Mouse (Mus musculus): ENCODE measurements around the gene Lhx1. TPM values are rescaled to one million over a fixed set of nuclear protein-coding genes. Genes with fewer than 3 reads are reported as not detected.

The Lhx1 gene
- polyA plus RNA-seq, 1 experiment from 2014 or later, result 0.21 TPM

DNA sequence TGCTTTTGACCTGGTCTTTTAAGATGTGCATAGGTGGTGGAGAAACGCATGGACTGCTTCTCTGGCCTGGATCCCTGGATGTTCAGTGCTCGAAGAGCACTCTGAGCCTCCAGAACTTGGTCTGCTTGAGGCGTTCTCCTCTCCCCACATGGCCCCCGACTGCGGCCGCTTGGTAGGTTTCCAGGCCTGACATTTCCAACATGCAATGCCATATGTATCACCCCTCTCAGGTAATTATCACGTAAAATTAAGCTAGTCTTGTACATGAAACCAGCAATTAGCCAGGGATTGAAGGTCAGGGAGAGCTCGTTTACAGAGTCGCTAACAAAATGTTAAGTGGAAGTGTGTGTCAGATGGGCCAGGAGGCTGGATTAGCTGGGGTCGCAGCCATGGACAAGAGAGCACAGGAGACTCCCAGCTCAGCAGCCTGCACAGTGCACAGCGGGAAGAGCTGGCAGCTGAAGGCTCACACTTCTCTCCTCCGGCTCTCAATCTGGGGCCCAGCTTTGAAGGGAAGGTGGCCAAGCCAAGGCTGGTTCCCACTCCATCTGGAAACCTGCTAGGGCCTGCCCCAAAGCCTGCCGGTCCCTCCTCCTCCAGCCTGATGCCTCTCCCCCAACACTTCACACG is 28.6 kb upstream of the Lhx1 start:
- TF ChIP-seq CTCF (IDR thresholded peaks at IDR 0.05; ENCODE audit: low read depth) (no peak), EP300 (IDR thresholded peaks at IDR 0.05; ENCODE audit: low read depth) (no peak)
- Histone ChIP-seq H3K9ac (replicated peaks) (no peak overlapping the region), H3K27me3 (ENCODE audit: insufficient read depth, low read length) (no peaks in the 10 kb centered on the region; the same call in 1 of the 2 replicates), H3K27ac (ENCODE audit: low read depth) (no peak overlapping the region), H3K4me3 (ENCODE audit: low read depth, low read length) (no peak overlapping the region), H3K4me1 (ENCODE audit: insufficient read depth) (no peaks in the 10 kb centered on the region), H3K36me3 (replicated peaks; ENCODE audit: insufficient read depth, low read length) (no peaks in the 10 kb centered on the region), H3K4me2 (ENCODE audit: low read depth, low read length) (no peak overlapping the region), H3K9me3 (ENCODE audit: low read length) (no peaks in the 10 kb centered on the region)
- ATAC-seq (no peak), DNase-seq (no peak)
- 81% methylated on average over 14 of the region's 14 CpGs for WGBS (ENCODE audit: insufficient replicate concordance)

DNA sequence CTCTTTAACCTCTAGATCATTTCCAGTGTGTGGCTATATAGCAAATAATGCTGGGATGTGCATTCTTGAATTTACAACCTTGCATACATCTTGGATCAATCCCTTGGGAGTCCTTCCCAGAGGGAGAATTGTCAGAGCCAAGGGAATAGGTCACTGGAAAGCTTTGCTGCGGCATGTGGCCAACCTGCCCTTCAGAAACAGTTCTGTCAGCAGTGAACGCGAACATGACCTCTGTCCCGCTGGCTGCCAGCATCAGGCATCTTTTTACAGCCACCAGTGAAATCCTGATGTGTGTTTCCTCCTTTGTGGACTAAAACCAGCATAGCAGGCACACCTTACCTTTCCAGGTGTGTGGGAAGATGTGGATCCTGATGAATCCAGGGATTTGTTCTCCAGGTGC is 26.0 kb upstream of the Lhx1 start:
- WGBS (ENCODE audit: insufficient replicate concordance), result 70% methylated on average over 4 of the region's 4 CpGs
- no peak for DNase-seq
- ATAC-seq, result no peak

DNA sequence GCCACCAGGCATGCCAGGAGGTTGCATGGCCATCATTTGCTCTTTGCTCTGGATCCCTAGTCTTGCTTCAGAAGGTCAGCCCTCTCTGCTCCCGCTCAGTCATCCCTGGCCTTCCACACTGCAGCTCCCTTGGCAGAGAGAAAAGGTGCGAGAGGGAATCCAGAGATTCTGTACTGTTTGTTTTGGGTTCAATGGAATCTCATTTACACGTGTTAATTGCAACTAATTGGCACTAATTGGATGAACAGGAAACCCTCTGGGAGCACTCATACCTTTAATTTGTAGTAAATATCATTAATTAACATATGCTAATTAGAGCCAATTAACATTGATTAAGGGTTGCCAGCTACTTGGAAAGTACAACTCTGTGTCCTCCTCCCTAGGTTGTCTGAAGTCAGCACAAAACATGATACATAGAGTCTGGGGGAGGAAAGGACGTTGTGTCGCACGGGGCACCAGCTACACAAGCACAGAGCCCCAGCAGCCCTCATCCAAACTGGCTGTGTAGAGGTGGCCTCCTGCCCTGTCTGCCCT is 24.0 kb upstream of the Lhx1 start:
- Histone ChIP-seq H3K9ac (replicated peaks) (no peak overlapping the region), H3K4me1 (ENCODE audit: insufficient read depth) (no peaks in the 10 kb centered on the region), H3K4me3 (ENCODE audit: low read depth, low read length) (no peak overlapping the region), H3K27ac (ENCODE audit: low read depth) (no peak overlapping the region), H3K9me3 (ENCODE audit: low read length) (no peaks in the 10 kb centered on the region), H3K4me2 (ENCODE audit: low read depth, low read length) (no peak overlapping the region), H3K27me3 (ENCODE audit: insufficient read depth, low read length) (no peaks in the 10 kb centered on the region; the same call in 1 of the 2 replicates), H3K36me3 (replicated peaks; ENCODE audit: insufficient read depth, low read length) (no peaks in the 10 kb centered on the region)
- WGBS (ENCODE audit: insufficient replicate concordance), result 51% methylated on average over 6 of the region's 6 CpGs
- ATAC-seq, result no peak
- no peak for DNase-seq
- TF ChIP-seq CTCF (IDR thresholded peaks at IDR 0.05; ENCODE audit: low read depth) (no peak), EP300 (IDR thresholded peaks at IDR 0.05; ENCODE audit: low read depth) (no peak)

More for the DNA sequence above, 26.0 kb upstream of the Lhx1 start:
- no peaks in the 10 kb centered on the region for H3K36me3 ChIP-seq (replicated peaks; ENCODE audit: insufficient read depth, low read length)
- no peaks in the 10 kb centered on the region for H3K4me1 ChIP-seq (ENCODE audit: insufficient read depth)
- H3K9ac ChIP-seq (replicated peaks), result no peak overlapping the region
- H3K4me3 ChIP-seq (ENCODE audit: low read depth, low read length), result no peak overlapping the region
- no peak overlapping the region for H3K4me2 ChIP-seq (ENCODE audit: low read depth, low read length)
- no peak overlapping the region for H3K27ac ChIP-seq (ENCODE audit: low read depth)
- no peak for TF ChIP-seq EP300 (IDR thresholded peaks at IDR 0.05; ENCODE audit: low read depth)
- no peak for TF ChIP-seq CTCF (IDR thresholded peaks at IDR 0.05; ENCODE audit: low read depth)
- no peaks in the 10 kb centered on the region; the same call in 1 of the 2 replicates for H3K27me3 ChIP-seq (ENCODE audit: insufficient read depth, low read length)
- no peaks in the 10 kb centered on the region for H3K9me3 ChIP-seq (ENCODE audit: low read length)

DNA sequence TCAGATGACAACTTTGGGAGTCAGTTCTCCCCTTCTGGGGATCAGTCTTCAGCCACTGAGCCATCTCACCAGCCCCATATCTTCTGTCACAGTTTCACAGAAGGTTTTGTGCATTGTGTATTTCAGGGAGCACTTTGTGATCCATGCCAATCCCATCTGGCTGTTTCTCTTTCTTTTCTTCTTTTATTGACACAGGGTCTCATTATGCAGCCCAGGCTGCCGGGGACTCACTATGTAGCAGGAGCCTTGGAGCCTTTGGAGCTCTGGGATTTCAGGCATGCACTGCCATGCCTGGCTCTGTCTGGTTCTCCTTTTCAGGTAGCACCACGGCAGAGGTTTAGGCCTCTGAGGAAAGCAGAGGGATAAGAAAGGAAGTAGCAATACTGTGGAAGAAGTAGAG is 23.0 kb upstream of the Lhx1 start:
- H3K27me3 ChIP-seq (ENCODE audit: insufficient read depth, low read length), result no peaks in the 10 kb centered on the region; the same call in 1 of the 2 replicates
- H3K4me1 ChIP-seq (ENCODE audit: insufficient read depth), result no peaks in the 10 kb centered on the region
- no peak overlapping the region for H3K4me3 ChIP-seq (ENCODE audit: low read depth, low read length)
- WGBS (ENCODE audit: insufficient replicate concordance), result 42% methylated on average over 2 of the region's 2 CpGs
- TF ChIP-seq CTCF (IDR thresholded peaks at IDR 0.05; ENCODE audit: low read depth), result no peak
- no peak for TF ChIP-seq EP300 (IDR thresholded peaks at IDR 0.05; ENCODE audit: low read depth)
- H3K9me3 ChIP-seq (ENCODE audit: low read length), result no peaks in the 10 kb centered on the region
- no peak overlapping the region for H3K4me2 ChIP-seq (ENCODE audit: low read depth, low read length)
- H3K27ac ChIP-seq (ENCODE audit: low read depth), result no peak overlapping the region
- no peak overlapping the region for H3K9ac ChIP-seq (replicated peaks)
- DNase-seq (no peak), ATAC-seq (no peak)
- H3K36me3 ChIP-seq (replicated peaks; ENCODE audit: insufficient read depth, low read length), result no peaks in the 10 kb centered on the region

DNA sequence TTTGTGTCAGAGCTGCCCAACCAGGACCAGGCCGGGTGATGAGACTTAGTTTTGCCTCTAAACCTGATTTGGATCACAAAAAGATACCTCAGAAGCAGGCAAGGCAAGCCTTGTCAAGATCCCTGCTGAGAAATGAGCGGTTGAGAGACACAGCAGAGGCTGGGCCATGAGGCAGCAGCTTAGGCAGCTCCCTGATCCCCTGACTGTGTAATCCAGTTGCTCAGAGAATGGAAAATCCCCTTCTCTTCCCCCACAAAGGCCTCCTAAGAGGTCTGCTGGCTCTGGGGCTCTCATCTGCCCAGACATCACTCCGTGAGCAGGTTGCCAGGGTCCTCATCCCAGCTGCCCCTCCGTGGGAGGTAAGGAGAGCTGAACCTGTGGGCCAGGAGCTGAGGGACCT is 14.6 kb upstream of the Lhx1 start:
- H3K4me1 ChIP-seq (ENCODE audit: insufficient read depth), result no peaks in the 10 kb centered on the region
- no peaks in the 10 kb centered on the region for H3K9me3 ChIP-seq (ENCODE audit: low read length)
- DNase-seq, result no peak
- TF ChIP-seq CTCF (IDR thresholded peaks at IDR 0.05; ENCODE audit: low read depth) (no peak), EP300 (IDR thresholded peaks at IDR 0.05; ENCODE audit: low read depth) (no peak)
- H3K4me3 ChIP-seq (ENCODE audit: low read depth, low read length), result no peak overlapping the region
- no peak overlapping the region for H3K27ac ChIP-seq (ENCODE audit: low read depth)
- no peak overlapping the region for H3K4me2 ChIP-seq (ENCODE audit: low read depth, low read length)
- no peak overlapping the region for H3K9ac ChIP-seq (replicated peaks)
- no peaks in the 10 kb centered on the region for H3K36me3 ChIP-seq (replicated peaks; ENCODE audit: insufficient read depth, low read length)
- peaks cover 15% of the 10 kb centered on the region; the same call in 1 of the 2 replicates for H3K27me3 ChIP-seq (ENCODE audit: insufficient read depth, low read length)
- WGBS (ENCODE audit: insufficient replicate concordance), result 23% methylated on average over 4 of the region's 4 CpGs
- no peak for ATAC-seq

DNA sequence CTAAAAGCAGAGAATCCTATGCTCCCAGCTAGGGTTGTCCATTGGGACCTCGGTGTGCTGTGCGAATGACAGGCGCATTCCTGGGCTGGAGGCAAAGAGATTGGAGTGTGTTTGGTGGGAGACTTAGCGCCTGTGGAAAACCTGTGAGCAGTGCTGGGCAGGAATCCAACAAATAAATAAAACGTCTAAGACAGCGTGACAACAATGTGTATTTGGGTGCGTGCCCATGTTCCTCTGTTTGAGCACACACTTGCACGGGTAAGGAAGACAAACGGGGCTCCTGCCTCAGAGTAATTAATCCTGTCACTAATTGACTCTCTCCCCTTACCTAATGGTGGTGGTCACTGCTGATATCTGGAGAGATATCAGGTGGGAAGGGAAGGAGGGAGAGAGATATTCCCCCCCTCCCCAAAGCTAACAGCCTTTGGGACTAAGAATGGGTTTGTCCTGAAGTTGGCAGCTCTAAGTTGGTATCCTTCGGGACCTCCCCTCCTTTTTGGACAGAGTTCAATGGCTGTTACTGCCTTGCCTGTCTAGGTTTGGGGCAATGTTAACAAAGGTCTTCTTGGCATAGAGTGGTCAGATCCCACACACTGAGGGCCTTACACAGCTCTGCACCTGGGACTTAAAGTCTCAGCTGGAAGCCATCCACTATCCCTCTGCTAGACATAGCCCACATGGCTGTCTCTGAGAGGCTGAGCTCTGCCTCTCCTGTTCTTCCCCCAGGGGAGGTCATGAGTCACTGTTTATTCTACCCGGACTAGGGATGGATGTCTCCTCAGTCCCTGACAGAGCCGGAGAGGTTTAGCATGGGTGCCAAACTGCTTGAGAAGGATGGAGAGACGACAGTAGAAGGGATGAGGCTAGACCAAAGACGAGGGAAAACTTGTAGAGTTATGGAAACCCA is 4.7 kb upstream of the Lhx1 start:
- H3K4me1 ChIP-seq (ENCODE audit: insufficient read depth), result peaks cover 10% of the 10 kb centered on the region
- H3K4me3 ChIP-seq (ENCODE audit: low read depth, low read length), result no peak overlapping the region
- H3K9ac ChIP-seq (replicated peaks), result no peak overlapping the region
- H3K36me3 ChIP-seq (replicated peaks; ENCODE audit: insufficient read depth, low read length), result no peaks in the 10 kb centered on the region
- no peak overlapping the region for H3K27ac ChIP-seq (ENCODE audit: low read depth)
- H3K27me3 ChIP-seq (ENCODE audit: insufficient read depth, low read length), result peaks cover 77% of the 10 kb centered on the region
- no peak for TF ChIP-seq EP300 (IDR thresholded peaks at IDR 0.05; ENCODE audit: low read depth)
- TF ChIP-seq CTCF (IDR thresholded peaks at IDR 0.05; ENCODE audit: low read depth), result no peak
- DNase-seq (no peak), ATAC-seq (no peak)
- H3K9me3 ChIP-seq (ENCODE audit: low read length), result no peaks in the 10 kb centered on the region
- WGBS (ENCODE audit: insufficient replicate concordance), result 10% methylated on average over 14 of the region's 14 CpGs
- no peak overlapping the region for H3K4me2 ChIP-seq (ENCODE audit: low read depth, low read length)
